Mouse (Mus musculus) heart, postnatal 4 days (tissue): ENCODE measurements around the gene Catsper4. TPM values are rescaled to one million over a fixed set of nuclear protein-coding genes. Genes with fewer than 3 reads are reported as not detected.
A peak's percentile ranks its signal among the peaks of the same experiment; 100 is the strongest.
"Not testable (repeated sequence)": the region's sequence is repeated elsewhere in the genome, so short reads cannot be mapped to it uniquely, and the experiment has no call there.

Experiments used
- DNase-seq: peaks from one replicate; pipeline ENCODE4 v3.0.0; 2021
- total RNA-seq, 2 experiments: library from RNA; stranded (reverse); gene quantifications; 2 replicates each; pipeline ENCODE4 v1.2.3; 2021

Catsper4 gene
- not detected for total RNA-seq

GRCm38 (mm10) chr4:134227194-134227593 lies at the start of gene Catsper4:
TSS of gene Catsper4 (minus strand) at chr4:134227383.
- no peak for DNase-seq

- no peak for DNase-seq
Observed at GRCm38 (mm10) chr4:134273417-134274345, 46.5 kb upstream of the Catsper4 start.

- DNase-seq = no peak
Observed at GRCm38 (mm10) chr4:134272731-134273416, 45.7 kb upstream of the Catsper4 start.

- DNase-seq = no peak
Observed at GRCm38 (mm10) chr4:134271979-134272378, 44.8 kb upstream of the Catsper4 start.

GRCm38 (mm10) chr4:134269622-134270021 lies 42.4 kb upstream of the Catsper4 start:
- not testable (repeated sequence) for DNase-seq

GRCm38 (mm10) chr4:134268102-134268655 lies 41.0 kb upstream of the Catsper4 start:
- DNase-seq = no peak

GRCm38 (mm10) chr4:134265860-134266585 lies 38.8 kb upstream of the Catsper4 start:
- no peak for DNase-seq

GRCm38 (mm10) chr4:134263191-134263590 lies 36.0 kb upstream of the Catsper4 start:
- peak; percentile 84 for DNase-seq

- no peak for DNase-seq
Observed at GRCm38 (mm10) chr4:134258354-134258753, 31.2 kb upstream of the Catsper4 start.

GRCm38 (mm10) chr4:134257198-134258009 lies 30.2 kb upstream of the Catsper4 start:
- DNase-seq = no peak

GRCm38 (mm10) chr4:134256407-134257197 lies 29.4 kb upstream of the Catsper4 start:
- DNase-seq = no peak

- DNase-seq = no peak
Observed at GRCm38 (mm10) chr4:134255854-134256253, 28.7 kb upstream of the Catsper4 start.

- no peak for DNase-seq
Observed at GRCm38 (mm10) chr4:134254835-134255234, 27.7 kb upstream of the Catsper4 start.

- no peak for DNase-seq
Observed at GRCm38 (mm10) chr4:134253722-134254324, 26.6 kb upstream of the Catsper4 start, which contains the start of gene Grrp1. TSS of gene Grrp1 (minus strand) at chr4:134254106.

GRCm38 (mm10) chr4:134252911-134253721 lies 25.9 kb upstream of the Catsper4 start:
- DNase-seq = no peak

- DNase-seq = no peak
Observed at GRCm38 (mm10) chr4:134252131-134252910, 25.1 kb upstream of the Catsper4 start.

GRCm38 (mm10) chr4:134251241-134252130 lies 24.3 kb upstream of the Catsper4 start:
- peak; percentile 61 for DNase-seq

- no peak for DNase-seq
Observed at GRCm38 (mm10) chr4:134250930-134251240, 23.7 kb upstream of the Catsper4 start.
